Mouse (Mus musculus) right cerebral cortex, postnatal 14 days (tissue): ENCODE measurements around the gene Sept9.
"Not testable (repeated sequence)": the region's sequence is repeated elsewhere in the genome, so short reads cannot be mapped to it uniquely, and the experiment has no call there.

Experiments used
- DNase-seq: peaks from one replicate; pipeline ENCODE4 v3.0.0; 2022

Sept9 gene

GRCm38 (mm10) chr11:117331361-117332241, 132.1 kb downstream of the Sept9 start:
- no peak for DNase-seq

GRCm38 (mm10) chr11:117332242-117333149, 133.0 kb downstream of the Sept9 start:
- peak; percentile 67 for DNase-seq

- DNase-seq: no peak
These were observed 133.8 kb downstream of the Sept9 start for GRCm38 (mm10) chr11:117333150-117333715.

- DNase-seq: no peak
These were observed 134.6 kb downstream of the Sept9 start for GRCm38 (mm10) chr11:117334101-117334500.

- no peak for DNase-seq
These were observed 135.7 kb downstream of the Sept9 start for GRCm38 (mm10) chr11:117335146-117335545.

GRCm38 (mm10) chr11:117336081-117336788, 136.8 kb downstream of the Sept9 start:
- no peak for DNase-seq

GRCm38 (mm10) chr11:117337749-117338148, 138.3 kb downstream of the Sept9 start:
- DNase-seq: no peak

GRCm38 (mm10) chr11:117338503-117338902, 139.0 kb downstream of the Sept9 start:
- no peak for DNase-seq

- DNase-seq: no peak
These were observed 139.6 kb downstream of the Sept9 start for GRCm38 (mm10) chr11:117339050-117339449.

GRCm38 (mm10) chr11:117341218-117341617, 141.8 kb downstream of the Sept9 start:
- no peak for DNase-seq

- no peak for DNase-seq
These were observed 142.6 kb downstream of the Sept9 start for GRCm38 (mm10) chr11:117342076-117342475.

- not testable (repeated sequence) for DNase-seq
These were observed 143.0 kb downstream of the Sept9 start for GRCm38 (mm10) chr11:117342490-117342889.

GRCm38 (mm10) chr11:117343800-117344199, 144.3 kb downstream of the Sept9 start:
- DNase-seq: no peak

GRCm38 (mm10) chr11:117344339-117345021, 145.0 kb downstream of the Sept9 start:
- DNase-seq: no peak

- DNase-seq: peak; percentile 47
These were observed 145.7 kb downstream of the Sept9 start for GRCm38 (mm10) chr11:117345022-117345765.

GRCm38 (mm10) chr11:117347256-117347655, 147.8 kb downstream of the Sept9 start:
- DNase-seq: no peak

- no peak for DNase-seq
These were observed 149.1 kb downstream of the Sept9 start for GRCm38 (mm10) chr11:117348429-117349103.

- no peak for DNase-seq
These were observed 150.2 kb downstream of the Sept9 start for GRCm38 (mm10) chr11:117349429-117350363.

- DNase-seq: no peak
These were observed 151.2 kb downstream of the Sept9 start for GRCm38 (mm10) chr11:117350462-117351222.
